Comparison of ENCODE assay signal across 24 mouse cellular contexts in the genomic region with DNA sequence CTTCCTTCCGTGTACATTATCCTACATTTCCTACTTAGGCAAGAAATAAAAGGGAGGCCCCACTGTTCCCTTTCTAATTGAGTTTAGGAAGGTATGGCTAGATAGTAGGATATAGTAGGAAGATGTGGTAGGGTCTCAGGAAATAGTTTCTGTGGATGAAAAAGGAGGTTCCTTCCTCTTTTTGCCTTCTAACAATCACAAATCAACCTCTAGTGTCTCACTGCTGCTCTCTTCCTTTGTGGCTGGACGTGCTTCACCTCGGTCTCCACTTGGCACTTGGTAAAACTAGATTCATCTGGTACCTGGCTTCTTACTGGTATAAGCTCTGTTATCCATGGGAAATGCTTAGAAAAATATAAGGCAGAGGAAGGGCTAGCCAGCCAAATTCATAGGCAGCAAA. TPM values are rescaled to one million over a fixed set of nuclear protein-coding genes. Genes with fewer than 3 reads are reported as not detected.
DNase-seq lines count a peak whose midpoint lies in the region; ATAC-seq and TF ChIP-seq lines count a peak whose summit lies in the region.
"Had no signal": no experiment of that assay in that cellular context is flagged by ENCODE, and none has a peak within 500 bp of the region (broad histone marks: within the 10 kb centered on the region; RNA-seq: fewer than 3 reads in every experiment).

No protein-coding gene starts in this region.

- no peak overlapping the region for H3K4me2 ChIP-seq in heart, embryonic 11.5 days
- H3K4me2 ChIP-seq in heart, embryonic 16.5 days (ENCODE audit: low read depth, low read length): no peak overlapping the region
- H3K4me2 ChIP-seq: embryonic facial prominence, embryonic 15.5 days; hindbrain, embryonic 13.5 days had no signal

- no peaks in the 10 kb centered on the region for H3K9me3 ChIP-seq in heart, embryonic 11.5 days (replicated peaks; ENCODE audit: control insufficient read depth, low read length)
- no peaks in the 10 kb centered on the region for H3K9me3 ChIP-seq in heart, embryonic 16.5 days (replicated peaks; ENCODE audit: control insufficient read depth, low read length)
- H3K9me3 ChIP-seq: embryonic facial prominence, embryonic 15.5 days; forebrain, embryonic 10.5 days; hindbrain, embryonic 13.5 days had no signal

- DNase-seq in heart, postnatal 14 days: no peak
- no peak for DNase-seq in heart, postnatal 4 days
- no peak for DNase-seq in testis, postnatal 10 days (ENCODE audit: low spot score)
- DNase-seq in cerebellum, postnatal 25 days: no peak
- DNase-seq: adrenal gland, adult 8-10 months; cerebellum, adult 2 months; cerebellum, postnatal 14 days; gastrocnemius, postnatal 10 days; heart, postnatal 10 days; kidney, adult 11 months; kidney, adult 9 months had no signal

- H3K4me1 ChIP-seq in heart, embryonic 11.5 days (ENCODE audit: control insufficient read depth, insufficient read depth, low read length): peaks cover 56% of the 10 kb centered on the region
- H3K4me1 ChIP-seq in heart, embryonic 16.5 days (ENCODE audit: control insufficient read depth, insufficient read depth, low read length): peaks cover 68% of the 10 kb centered on the region
- H3K4me1 ChIP-seq in testis, adult 2 months (ENCODE audit: control insufficient read depth, insufficient read depth, low read length): peaks cover 2% of the 10 kb centered on the region; the same call in 1 of the 2 replicates

- H3K27ac ChIP-seq in heart, embryonic 11.5 days (ENCODE audit: low read depth, low read length): peak overlapping the region; percentile 13; the same call in 1 of the 2 replicates
- peak overlapping the region; percentile 45; the same call in 1 of the 2 replicates for H3K27ac ChIP-seq in heart, embryonic 16.5 days (ENCODE audit: low read length)
- H3K27ac ChIP-seq in testis, adult 2 months (ENCODE audit: control insufficient read depth, insufficient read depth, low read depth, low read length): peak overlapping the region; percentile 38; the same call in 1 of the 2 replicates
- H3K27ac ChIP-seq: embryonic facial prominence, embryonic 15.5 days; forebrain, embryonic 10.5 days; kidney, postnatal 0 days had no signal

- no peak overlapping the region for H3K4me3 ChIP-seq in heart, embryonic 11.5 days (ENCODE audit: low read depth, low read length)
- H3K4me3 ChIP-seq in heart, embryonic 16.5 days (ENCODE audit: low read length): no peak overlapping the region
- H3K4me3 ChIP-seq in testis, adult 2 months (ENCODE audit: control insufficient read depth, low read depth, low read length): no peak overlapping the region
- H3K4me3 ChIP-seq: embryonic facial prominence, embryonic 15.5 days; erythroblast, embryonic 14.5 days; forebrain, embryonic 10.5 days; hindbrain, embryonic 13.5 days had no signal

- intact Hi-C loops in heart, postnatal 14 days (cut with DNase I): no loop called here

- TF ChIP-seq POLR2A in testis, adult 2 months (IDR thresholded peaks at IDR 0.05; ENCODE audit: control insufficient read depth, low read depth, low read length): no peak

- no peaks in the 10 kb centered on the region for H3K36me3 ChIP-seq in heart, embryonic 11.5 days (ENCODE audit: control insufficient read depth, insufficient read depth, low read length)
- H3K36me3 ChIP-seq in heart, embryonic 16.5 days (ENCODE audit: control insufficient read depth, insufficient read depth): no peaks in the 10 kb centered on the region
- no peaks in the 10 kb centered on the region for H3K36me3 ChIP-seq in testis, adult 2 months (ENCODE audit: control insufficient read depth, insufficient read depth, low read length)
- H3K36me3 ChIP-seq: embryonic facial prominence, embryonic 15.5 days; forebrain, embryonic 10.5 days; hindbrain, embryonic 13.5 days had no signal

- TF ChIP-seq CTCF in testis, adult 2 months (IDR thresholded peaks at IDR 0.05; ENCODE audit: control insufficient read depth, insufficient read depth, insufficient replicate concordance, low read depth, low read length): no peak

- no peak for ATAC-seq in heart, embryonic 11.5 days (replicated peaks; ENCODE audit: insufficient number of reproducible peaks, low FRiP score, low TSS enrichment)
- no peak for ATAC-seq in heart, embryonic 16.5 days (replicated peaks; ENCODE audit: extremely low read depth, insufficient read depth, low FRiP score)
- peak; percentile 40 for ATAC-seq in megakaryocyte progenitor cell, adult 5-6 weeks (replicated peaks; ENCODE audit: poor library complexity)
- ATAC-seq: forebrain, embryonic 14.5 days; hindbrain, postnatal 0 days had no signal

- 72% methylated on average over 3 of the region's 3 CpGs for WGBS in heart, embryonic 11.5 days (ENCODE audit: insufficient replicate concordance)
- WGBS in heart, embryonic 16.5 days: 62% methylated on average over 3 of the region's 3 CpGs

- no peaks in the 10 kb centered on the region for H3K27me3 ChIP-seq in heart, embryonic 11.5 days (ENCODE audit: control insufficient read depth, insufficient read depth, low read length)
- no peaks in the 10 kb centered on the region for H3K27me3 ChIP-seq in heart, embryonic 16.5 days (ENCODE audit: control insufficient read depth, insufficient read depth, low read length)
- no peaks in the 10 kb centered on the region for H3K27me3 ChIP-seq in testis, adult 2 months (ENCODE audit: control insufficient read depth, insufficient read depth, low read length)
- H3K27me3 ChIP-seq: embryonic facial prominence, embryonic 15.5 days; hindbrain, embryonic 13.5 days had no signal

- no peak overlapping the region for H3K9ac ChIP-seq in heart, embryonic 11.5 days (ENCODE audit: low read depth, low read length)
- H3K9ac ChIP-seq in heart, embryonic 16.5 days (ENCODE audit: low read length): no peak overlapping the region
- H3K9ac ChIP-seq: embryonic facial prominence, embryonic 15.5 days; hindbrain, embryonic 13.5 days had no signal

RNA-seq across cellular contexts. Expression of gene E130114P18Rik, which starts 59.8 kb away (rescaled TPM):
- polyA plus RNA-seq in heart, embryonic 11.5 days (2014; fragmentation: Nextera tagmentation; extraction: Ambion mirVana): 0.72 and 0.73 TPM in 2 replicates
- total RNA-seq in heart, postnatal 14 days (2021): not detected
- polyA plus RNA-seq in heart, embryonic 16.5 days (2015; fragmentation: Nextera tagmentation; extraction: Ambion mirVana): 0.47 and 0.75 TPM in 2 replicates
- total RNA-seq in heart, postnatal 4 days (2021): not detected
- 0.17 and 0.74 TPM in 2 replicates for polyA plus RNA-seq in testis, adult 2 months (2012; rRNA removed)
- not detected in 2 replicates for total RNA-seq in megakaryocyte progenitor cell, adult 5-6 weeks (2015)
- not detected in 2 replicates for total RNA-seq in megakaryocyte progenitor cell, adult 5-6 weeks (2017)
- total RNA-seq: adrenal gland, postnatal 36 days; ES-E14 had no signal
- polyA plus RNA-seq: erythroblast, embryonic 14.5 days had no signal
